Mouse (Mus musculus): ENCODE data around the gene Aox1.

GRCm38 (mm10) chr1:58080446-58080845 lies 50.7 kb downstream of the Aox1 start:
- TF ChIP-seq POLR2A (IDR thresholded peaks at IDR 0.05; ENCODE audit: insufficient read depth, low read depth, low read length): no peak
- no peak for TF ChIP-seq EP300 (IDR thresholded peaks at IDR 0.05; ENCODE audit: insufficient read depth, low read depth, low read length)
- TF ChIP-seq CTCF (IDR thresholded peaks at IDR 0.05): no peak
